Mouse (Mus musculus) left cerebral cortex, postnatal 4 days (tissue): ENCODE measurements at regions not wholly inside any gene's neighbourhood (a gene's known extent, or its start where the extent isn't known, plus 50 kb on each side); places are given as distances from the start of the nearest gene placed in this dataset.

ENCODE experiments used
- DNase-seq: peaks from one replicate; pipeline ENCODE4 v3.0.0-alpha.2; 2022
- intact Hi-C: fragments of 180-260 bp; cut with DNase I; formaldehyde crosslinking; loops from one replicate; pipeline ENCODE4 v1.15.1; 2025

GRCm38 (mm10) chr1:34930571-34930970 lies 80.8 kb downstream of the Plekhb2 start:
- intact Hi-C loops = no loop called here
- no peak for DNase-seq

- intact Hi-C loops = no loop called here
- DNase-seq = no peak
Observed at GRCm38 (mm10) chr1:34943196-34943595, 93.4 kb downstream of the Plekhb2 start.

- intact Hi-C loops = no loop called here
- peak; percentile 60 for DNase-seq
Observed at GRCm38 (mm10) chr1:34961633-34962507, 112.1 kb downstream of the Plekhb2 start.

- no peak for DNase-seq
Observed at GRCm38 (mm10) chr1:34962508-34962885, 112.7 kb downstream of the Plekhb2 start.

GRCm38 (mm10) chr1:34974801-34975200 lies 125.0 kb downstream of the Plekhb2 start:
- no peak for DNase-seq
- intact Hi-C loops = no loop called here

More at GRCm38 (mm10) chr1:34962508-34962885, 112.7 kb downstream of the Plekhb2 start:
- intact Hi-C loops = no loop called here

- no peak for DNase-seq
- intact Hi-C loops = no loop called here
Observed at GRCm38 (mm10) chr1:34978156-34978555, 128.4 kb downstream of the Plekhb2 start.

GRCm38 (mm10) chr1:34979350-34979749 lies 129.6 kb downstream of the Plekhb2 start:
- intact Hi-C loops = no loop called here
- no peak for DNase-seq

GRCm38 (mm10) chr1:34981934-34982333 lies 132.2 kb downstream of the Plekhb2 start:
- DNase-seq = no peak
- intact Hi-C loops = no loop called here

GRCm38 (mm10) chr1:34982966-34983365 lies 133.2 kb downstream of the Plekhb2 start:
- DNase-seq = peak; percentile 81
- intact Hi-C loops = no loop called here

- intact Hi-C loops = no loop called here
- DNase-seq = no peak
Observed at GRCm38 (mm10) chr1:34986861-34987260, 137.1 kb downstream of the Plekhb2 start.

GRCm38 (mm10) chr1:34987650-34988221 lies 138.0 kb downstream of the Plekhb2 start:
- intact Hi-C loops = no loop called here
- DNase-seq = no peak

GRCm38 (mm10) chr1:34988225-34988624 lies 138.4 kb downstream of the Plekhb2 start:
- intact Hi-C loops = no loop called here
- DNase-seq = peak; percentile 23

GRCm38 (mm10) chr1:35000801-35001200 lies 151.0 kb downstream of the Plekhb2 start:
- DNase-seq = no peak
- intact Hi-C loops = no loop called here

- intact Hi-C loops = no loop called here
Observed at GRCm38 (mm10) chr1:35017471-35017870, 167.7 kb downstream of the Plekhb2 start.

GRCm38 (mm10) chr1:35032619-35033018 lies 182.8 kb downstream of the Plekhb2 start:
- intact Hi-C loops = loop anchor here (10.0 kb wide), 1 partner anchor 1032 kb away; the partner anchor contains the start of gene Hs6st1
- peak; percentile 46 for DNase-seq

More at GRCm38 (mm10) chr1:35017471-35017870, 167.7 kb downstream of the Plekhb2 start:
- DNase-seq = no peak

GRCm38 (mm10) chr1:35072811-35073210 lies 223.0 kb downstream of the Plekhb2 start:
- no peak for DNase-seq
- intact Hi-C loops = no loop called here

- intact Hi-C loops = no loop called here
- DNase-seq = no peak
Observed at GRCm38 (mm10) chr1:35094873-35095272, 245.1 kb downstream of the Plekhb2 start.

- intact Hi-C loops = no loop called here
- no peak for DNase-seq
Observed at GRCm38 (mm10) chr1:35095785-35096184, 246.0 kb downstream of the Plekhb2 start.

GRCm38 (mm10) chr1:35106665-35107064 lies 256.9 kb downstream of the Plekhb2 start:
- intact Hi-C loops = no loop called here
- no peak for DNase-seq

GRCm38 (mm10) chr1:35109801-35110200 lies 260.0 kb downstream of the Plekhb2 start:
- intact Hi-C loops = no loop called here
- DNase-seq = no peak

- no peak for DNase-seq
- intact Hi-C loops = no loop called here
Observed at GRCm38 (mm10) chr1:35115521-35115920, 265.7 kb downstream of the Plekhb2 start.

- intact Hi-C loops = no loop called here
- DNase-seq = no peak
Observed at GRCm38 (mm10) chr1:35137907-35138306, 288.1 kb downstream of the Plekhb2 start.
